Mouse (Mus musculus) brain, adult 2 months (tissue): ENCODE measurements around the gene Gadl1.
"Not testable (repeated sequence)": the region's sequence is repeated elsewhere in the genome, so short reads cannot be mapped to it uniquely, and the experiment has no call there.

ENCODE experiments used
- DNase-seq: peaks from one replicate; pipeline ENCODE4 v3.0.0; 2011; ENCODE audit warnings: low read depth, low spot score

Gadl1 gene

DNA sequence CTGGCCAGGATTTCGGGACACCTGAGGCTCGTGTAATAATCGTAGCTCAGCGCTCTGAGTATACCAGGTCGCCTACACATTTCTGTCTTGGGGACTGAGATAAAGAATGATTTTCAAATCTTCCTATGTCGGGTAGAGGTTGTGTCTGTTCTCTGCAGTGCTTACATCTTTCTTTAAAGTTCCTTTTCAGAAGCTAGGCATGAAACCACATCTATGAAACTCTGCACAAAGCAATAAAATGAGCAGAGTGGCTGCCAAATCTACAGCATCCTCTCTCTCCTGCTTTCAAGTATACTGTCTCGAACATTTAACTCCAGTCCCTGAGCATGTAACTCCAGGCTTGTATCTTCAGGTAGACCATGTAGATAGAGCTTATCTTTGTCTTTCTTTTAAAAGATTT lies 109.3 kb downstream of the Gadl1 start:
- no peak for DNase-seq

DNA sequence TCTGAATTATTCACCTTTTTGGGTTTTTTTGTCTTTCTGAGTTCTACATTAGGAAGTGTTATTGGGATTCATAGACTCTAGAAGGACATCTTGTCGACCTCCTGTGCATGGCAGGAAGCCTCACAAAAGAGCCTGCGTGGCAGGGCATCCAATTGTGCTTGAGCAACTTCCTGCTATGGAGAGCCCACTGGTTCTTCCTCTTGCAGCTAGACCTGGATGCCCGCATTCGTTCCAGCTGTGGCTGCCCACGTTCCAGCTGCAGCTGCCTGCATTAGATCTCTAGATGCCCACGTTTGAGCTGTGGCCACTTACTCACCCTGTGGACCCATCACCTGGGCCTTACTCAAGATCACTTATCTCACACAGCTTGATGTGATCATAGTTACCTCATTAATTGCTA lies 116.1 kb downstream of the Gadl1 start:
- no peak for DNase-seq

DNA sequence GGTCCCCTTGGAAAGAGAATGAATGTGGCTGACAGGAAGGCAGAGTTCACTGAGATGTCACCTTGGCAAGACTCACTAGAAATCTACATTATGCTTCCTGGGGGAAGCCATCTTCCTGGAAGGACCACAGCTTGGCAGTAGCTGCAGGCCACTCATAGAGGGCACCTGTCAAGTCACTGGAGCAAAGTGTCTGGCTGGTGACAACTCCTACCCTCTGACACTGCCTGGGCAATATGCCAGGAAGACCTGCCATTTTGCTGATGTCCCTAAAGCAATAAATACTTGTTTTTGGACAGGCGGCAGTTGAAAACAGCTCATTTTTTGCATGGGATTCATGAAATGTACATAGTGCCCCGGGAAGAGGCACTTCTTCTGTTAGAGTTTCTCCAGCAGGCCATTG lies 119.8 kb downstream of the Gadl1 start:
- no peak for DNase-seq

DNA sequence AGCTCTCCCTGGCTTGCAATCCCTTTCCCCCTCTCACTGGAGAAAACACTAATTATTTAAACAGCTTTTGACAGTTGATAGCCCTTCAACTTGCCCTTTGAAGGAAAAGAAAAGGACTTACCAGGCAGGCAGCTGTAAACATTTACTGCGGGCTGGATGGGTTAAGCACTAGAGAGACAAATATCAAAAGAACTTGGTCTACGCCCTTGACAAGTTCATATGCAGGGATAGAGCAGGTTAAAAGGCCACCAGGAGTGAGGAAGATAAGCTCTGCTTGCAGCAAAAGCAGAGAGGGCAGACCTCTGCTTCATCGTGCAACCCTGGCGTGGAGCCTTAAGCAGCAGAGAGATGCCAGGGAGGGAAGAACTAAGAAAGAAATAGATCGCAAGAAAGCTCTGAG lies 123.5 kb downstream of the Gadl1 start:
- DNase-seq, result no peak

DNA sequence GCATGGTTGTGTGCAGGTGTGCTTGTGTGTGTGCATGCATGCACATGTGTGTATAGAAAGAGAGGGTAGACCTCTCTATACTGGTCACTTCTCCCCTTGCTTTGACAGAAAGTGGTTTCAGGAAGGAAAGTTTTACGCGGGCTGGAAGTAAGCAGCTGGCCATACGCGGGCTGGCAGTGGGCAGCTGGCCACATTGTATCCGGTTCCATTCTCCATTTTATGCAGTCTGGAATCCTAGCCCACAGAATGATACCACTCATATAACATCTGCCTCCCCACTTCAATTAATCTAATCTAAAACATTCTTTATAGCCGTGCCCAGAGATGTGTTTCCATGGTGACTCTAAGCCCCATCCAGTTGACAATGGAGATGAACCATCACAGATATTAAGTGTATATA lies 129.0 kb downstream of the Gadl1 start:
- DNase-seq, result no peak

DNA sequence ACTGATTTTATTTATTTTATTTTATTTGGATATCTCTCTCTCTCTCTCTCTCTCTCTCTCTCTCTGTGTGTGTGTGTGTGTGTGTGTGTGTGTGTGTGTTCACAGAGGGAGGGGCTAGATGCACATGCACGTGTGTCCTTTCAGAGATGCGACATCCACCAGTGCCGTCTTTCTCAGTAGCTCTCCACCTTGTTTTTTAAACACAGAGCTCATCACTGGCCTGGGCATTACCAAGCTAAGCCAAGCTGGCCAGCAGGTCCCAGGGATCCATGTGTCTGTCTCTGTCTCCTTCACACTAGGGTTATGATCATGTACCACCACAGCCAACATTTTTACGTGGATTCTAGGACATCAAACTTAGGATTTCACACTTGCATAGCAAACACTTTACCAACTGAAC lies 130.7 kb downstream of the Gadl1 start:
- DNase-seq, result no peak

DNA sequence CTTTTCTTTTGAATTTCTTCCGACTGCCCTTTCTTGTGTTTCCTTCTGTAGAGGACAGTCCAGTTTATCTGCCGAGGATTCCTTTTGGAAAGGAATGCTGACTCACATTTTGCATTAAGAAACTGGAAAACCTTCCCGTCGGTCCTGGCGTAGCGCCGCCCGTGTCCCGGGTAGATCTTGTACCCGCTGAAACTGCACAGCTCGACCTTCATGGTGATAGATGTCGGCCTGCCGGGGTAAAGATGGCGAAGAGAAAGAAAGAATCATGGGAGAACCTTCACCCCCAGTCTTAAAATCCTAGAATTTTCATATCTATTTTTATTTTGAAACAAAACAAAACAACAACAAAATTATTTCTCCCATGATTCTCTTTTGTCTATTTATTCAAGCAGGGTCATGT lies 131.6 kb downstream of the Gadl1 start:
- DNase-seq, result not testable (repeated sequence)

DNA sequence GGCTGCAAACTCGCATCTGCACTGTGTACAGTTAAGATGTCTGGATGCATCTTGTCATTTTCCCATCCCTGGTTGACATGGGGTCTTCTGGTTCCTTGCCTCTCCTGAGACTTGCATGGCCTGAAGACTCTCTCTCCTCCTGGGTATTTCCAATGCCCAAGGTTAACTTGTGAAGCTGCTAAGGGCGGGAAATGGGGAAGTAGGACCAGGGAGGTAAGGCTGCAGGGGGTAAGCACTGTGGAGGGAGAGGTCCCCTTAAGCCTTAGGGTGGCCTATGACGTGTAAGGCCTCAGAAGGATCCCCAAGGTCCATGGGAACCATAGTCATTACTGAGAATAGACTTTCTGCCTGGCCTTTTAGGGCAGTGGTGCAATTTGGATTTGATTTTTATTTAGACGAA lies 132.1 kb downstream of the Gadl1 start:
- DNase-seq, result no peak

DNA sequence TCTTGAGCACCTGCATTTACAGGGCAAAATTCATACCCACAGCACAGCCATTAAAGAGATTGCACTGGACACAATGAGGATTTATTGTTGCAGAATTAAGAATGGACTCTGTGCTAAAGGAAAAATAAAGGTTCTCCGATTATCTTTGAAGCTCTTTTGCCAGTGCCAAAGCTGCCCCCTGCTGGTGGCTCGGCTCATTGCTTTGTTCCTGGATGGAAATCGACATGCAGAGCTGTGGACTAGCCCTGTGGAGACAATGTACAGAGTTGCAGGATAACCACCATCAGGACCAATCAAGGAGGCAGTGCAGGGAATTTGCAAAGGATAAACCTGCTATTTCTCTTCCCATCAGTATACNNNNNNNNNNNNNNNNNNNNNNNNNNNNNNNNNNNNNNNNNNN lies 132.5 kb downstream of the Gadl1 start:
- peak; percentile 88 for DNase-seq

DNA sequence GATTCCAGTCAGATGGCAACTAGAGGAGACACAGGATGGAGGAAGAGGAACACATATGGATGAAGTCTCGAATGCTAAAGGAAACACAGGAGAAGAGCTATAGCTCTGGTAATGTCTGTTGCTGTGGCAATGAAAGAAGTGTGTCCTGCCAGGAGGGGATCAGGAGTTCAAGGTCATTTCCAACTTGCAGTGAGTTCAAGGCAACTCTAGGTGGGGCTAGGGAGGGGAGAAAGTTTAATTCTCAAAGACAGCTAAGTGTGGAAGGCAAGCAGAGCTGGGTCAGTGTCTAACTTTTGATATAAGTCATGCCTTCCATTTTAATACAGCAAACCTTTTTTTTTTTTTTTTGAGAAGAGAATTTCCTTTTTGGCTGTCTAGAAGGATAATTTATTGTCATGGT lies 140.7 kb downstream of the Gadl1 start:
- DNase-seq, result no peak

DNA sequence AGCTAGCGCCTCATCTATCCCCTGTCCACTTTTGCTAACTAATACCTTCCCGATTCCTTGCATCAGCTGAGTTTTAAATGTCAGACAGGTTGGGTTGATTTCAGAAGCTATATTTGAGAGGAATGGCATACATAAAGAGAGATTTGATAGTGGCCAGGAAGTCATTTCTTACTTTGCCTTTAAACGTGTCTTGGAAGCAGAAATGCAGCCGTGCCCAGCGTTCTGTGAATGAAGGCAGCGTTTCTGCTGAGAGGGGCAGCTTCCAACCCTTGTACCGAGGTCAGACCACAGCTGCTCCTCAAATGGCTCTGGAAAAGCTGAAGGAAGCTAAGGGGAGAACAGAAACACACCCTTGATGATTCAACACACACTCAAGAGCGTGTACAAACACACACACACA lies 144.7 kb downstream of the Gadl1 start:
- no peak for DNase-seq

DNA sequence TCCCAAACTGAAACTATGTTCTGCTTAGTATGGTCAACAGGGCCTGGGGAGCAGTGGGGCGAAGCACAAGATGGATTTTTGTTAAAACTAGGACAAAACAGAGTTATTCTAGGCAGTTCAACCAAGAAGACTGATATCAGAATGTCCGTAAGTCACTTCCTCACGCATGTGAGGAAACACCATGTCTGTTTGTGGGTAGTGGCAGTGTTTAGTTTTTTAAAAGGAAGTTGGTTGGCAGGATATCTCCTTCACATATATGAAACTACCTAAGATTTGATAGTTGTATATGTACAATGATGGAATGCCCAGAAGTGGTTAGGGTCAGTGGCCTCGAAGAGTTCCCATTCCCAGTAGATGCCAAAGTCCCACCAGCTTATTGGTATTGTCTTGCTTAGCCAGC lies 149.2 kb downstream of the Gadl1 start:
- DNase-seq, result no peak

DNA sequence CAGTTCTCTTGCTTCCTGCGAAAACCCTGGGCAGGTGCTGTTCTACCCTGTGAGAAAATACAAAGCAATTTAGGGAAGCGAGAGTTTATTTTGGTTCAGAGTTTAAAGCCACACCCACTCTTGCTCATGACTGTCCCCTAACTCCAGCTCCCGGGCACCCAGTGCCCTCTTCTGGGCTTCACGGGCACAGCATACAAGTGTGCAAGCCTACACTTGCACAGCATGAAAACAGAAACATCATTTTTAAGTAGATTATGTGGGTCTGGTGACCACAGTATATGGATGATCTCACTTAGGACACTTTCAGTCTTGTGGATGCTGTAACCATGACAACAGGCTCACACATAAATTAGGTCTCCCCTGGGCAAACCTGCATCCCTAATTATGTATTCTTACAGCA lies 149.9 kb downstream of the Gadl1 start:
- DNase-seq, result peak; percentile 43

DNA sequence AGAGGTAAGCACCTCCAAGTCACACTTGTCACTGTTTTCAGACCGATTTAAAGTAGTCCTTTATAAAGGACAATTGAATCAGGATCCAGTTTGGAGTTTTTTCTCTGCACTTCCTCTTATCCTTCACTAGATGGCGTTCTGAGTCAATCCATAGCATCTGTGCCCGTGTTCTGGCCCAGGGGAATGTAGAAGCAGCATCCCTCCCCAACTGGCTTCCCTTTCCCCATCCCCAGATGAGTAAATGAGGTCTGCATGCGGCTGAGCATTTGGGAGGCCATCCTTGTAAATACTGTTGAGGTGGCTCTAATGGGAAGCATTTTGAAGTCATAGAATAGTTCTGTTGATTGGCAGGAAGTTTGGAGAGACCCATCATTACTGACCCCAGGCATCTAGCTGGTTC lies 151.4 kb downstream of the Gadl1 start:
- peak; percentile 37 for DNase-seq

DNA sequence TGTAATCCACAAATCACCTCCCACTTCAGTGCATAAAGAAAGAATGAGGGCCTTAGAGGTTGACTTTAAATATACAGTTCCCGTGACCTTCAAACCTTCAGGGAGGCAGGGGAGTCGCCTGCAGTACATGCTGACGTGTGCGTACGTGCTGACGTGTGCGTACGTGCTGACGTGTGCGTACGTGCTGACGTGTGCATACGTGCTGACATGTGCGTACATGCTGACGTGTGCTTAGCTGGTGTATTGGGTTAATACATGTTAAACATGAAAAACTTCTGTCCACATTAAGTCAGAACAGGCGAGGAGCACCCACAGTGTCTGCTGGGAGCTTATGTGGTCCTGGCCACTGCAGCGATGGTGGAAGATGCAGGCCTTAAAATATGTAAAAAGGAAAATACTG lies 155.5 kb downstream of the Gadl1 start:
- no peak for DNase-seq

DNA sequence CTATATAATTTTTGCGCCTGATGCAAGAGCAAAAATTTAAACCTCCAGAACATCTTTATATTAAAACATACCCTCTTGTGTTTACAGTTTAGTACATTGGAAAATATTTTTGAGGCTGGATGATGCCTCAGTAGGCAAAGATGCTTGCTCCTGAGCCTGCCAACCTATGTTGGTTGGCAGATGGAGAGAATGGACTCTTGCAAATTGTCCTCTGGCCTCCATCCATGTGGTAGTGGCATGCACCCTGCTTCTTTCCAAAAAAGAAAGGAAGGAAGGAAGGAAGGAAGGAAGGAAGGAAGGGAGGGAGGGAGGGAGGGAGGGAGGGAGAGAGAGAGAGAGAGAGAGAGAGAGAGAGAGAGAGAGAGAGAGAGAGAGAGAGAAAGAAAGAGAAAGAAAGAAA lies 162.3 kb downstream of the Gadl1 start:
- not testable (repeated sequence) for DNase-seq

DNA sequence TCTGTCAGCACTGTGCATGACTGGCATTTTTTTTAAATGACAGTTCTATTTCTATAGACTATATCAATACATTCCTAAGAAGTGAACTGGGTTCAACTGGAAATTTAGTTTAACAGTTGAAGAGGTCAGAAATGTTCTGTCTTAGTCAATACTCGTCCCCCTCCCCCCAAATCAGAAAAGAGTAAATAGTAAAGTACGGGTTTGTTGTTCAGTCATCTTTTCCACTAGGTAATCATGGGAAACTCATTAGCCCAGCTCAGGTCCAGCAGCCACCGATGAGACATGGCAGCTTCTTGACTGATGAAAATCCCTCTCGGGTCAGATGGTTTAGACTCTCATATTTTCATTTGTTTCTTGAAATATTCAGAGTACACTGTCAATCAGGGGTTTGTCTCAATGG lies 166.9 kb downstream of the Gadl1 start:
- DNase-seq, result no peak

DNA sequence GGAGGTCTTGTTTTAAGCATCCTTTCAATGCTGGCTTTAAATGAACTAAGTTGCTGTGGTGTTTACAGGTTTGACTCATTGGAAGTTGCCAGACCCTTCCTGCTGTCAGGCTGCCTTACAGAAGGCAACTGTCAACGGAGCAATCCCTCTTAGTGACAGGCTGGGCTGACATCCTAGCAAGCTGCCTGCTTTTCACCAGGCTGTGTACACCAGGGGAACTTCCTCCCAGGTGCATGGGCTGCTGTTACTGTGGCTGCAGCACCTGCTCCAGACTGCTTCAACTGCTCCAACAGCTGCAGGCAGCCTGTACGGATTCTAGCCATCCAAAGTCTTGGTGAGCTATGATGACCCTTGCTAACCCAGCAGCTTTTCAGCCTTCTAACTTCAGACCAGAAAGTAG lies 167.7 kb downstream of the Gadl1 start:
- no peak for DNase-seq

DNA sequence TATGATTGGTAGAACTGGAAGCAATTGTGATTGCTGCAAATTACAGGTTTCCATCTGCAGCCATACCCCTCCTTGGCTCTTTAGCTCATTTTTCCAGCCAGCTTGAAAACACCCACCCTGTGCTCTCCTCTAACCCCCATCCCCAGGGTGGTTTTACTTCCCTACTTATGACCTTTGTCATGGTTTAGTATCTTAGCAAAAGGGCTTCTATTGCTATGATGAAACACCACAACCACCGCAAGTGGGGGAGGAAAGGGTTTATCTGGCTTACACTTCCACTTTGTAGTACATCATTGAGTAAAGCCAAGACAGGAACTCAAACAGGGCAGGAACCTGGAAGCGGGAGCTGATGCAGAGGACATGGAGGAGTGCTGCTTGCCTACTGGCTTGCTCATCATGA lies 168.2 kb downstream of the Gadl1 start:
- no peak for DNase-seq

DNA sequence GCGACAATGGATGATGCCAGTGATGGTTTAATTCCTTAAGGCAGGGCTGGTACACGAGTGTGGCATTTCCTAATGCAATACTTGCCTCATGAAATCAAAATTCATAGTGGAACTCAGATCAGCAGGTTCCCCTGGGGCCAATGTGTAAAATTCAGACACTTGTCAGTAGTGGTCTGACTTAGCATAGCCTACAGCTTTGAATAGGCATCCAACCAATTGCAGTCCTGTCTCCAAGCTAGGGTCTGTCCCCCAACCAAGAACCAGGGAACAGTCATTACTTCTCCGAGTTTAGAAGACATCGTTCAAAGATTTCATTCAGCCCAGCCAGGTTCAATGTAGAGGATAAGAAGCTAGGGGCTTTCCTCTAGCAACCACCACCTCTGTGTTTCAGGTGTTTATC lies 172.5 kb downstream of the Gadl1 start:
- DNase-seq, result no peak

DNA sequence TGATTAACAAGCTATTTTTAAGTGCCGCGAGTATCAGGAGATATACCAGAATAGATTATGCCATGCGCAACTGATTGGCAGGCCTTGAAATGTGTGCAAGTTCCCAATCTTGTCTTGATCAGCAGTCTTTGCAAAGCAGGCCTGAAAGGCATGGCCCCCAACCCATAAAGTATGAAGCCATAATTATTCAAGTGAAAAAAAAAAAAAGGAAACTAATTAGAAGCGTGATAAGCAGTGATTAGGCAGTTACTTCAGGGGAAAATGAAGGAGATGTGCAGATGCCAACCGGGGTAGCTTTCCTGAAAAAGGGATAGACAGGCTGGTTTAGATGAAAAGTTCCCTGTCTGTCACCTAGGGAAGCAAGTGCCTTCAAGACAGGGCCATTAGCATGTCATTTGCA lies 174.0 kb downstream of the Gadl1 start:
- peak; percentile 15 for DNase-seq

DNA sequence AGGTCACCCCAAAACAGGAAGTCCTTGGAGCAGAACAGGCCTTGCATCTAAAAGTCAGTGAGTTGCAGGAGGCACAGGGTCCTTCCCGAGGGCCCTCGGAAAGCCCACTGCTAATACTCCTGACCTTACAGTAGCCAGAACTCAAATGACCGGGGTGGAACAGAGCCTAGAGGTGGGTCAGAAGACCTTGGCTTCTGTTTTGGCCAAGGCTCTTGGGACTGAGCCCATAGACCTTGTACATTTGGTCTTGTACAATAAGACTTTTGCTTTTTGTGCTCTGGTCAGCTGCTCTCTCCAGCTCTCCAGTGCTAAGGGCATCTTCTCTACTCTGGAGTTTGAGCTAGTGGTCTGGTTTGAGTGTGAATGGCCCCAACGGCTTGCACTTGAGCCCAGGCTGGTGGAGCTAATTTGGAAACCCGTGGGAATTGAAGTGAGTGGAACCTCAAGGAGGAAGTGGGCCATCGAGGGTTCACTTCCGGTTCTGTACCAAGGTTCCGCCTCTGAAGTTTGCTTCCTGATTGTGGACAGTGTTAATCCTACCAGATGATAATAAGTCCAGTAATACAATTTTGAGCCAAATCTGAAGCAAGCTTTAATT lies 174.6 kb downstream of the Gadl1 start:
- DNase-seq, result peak; percentile 23

DNA sequence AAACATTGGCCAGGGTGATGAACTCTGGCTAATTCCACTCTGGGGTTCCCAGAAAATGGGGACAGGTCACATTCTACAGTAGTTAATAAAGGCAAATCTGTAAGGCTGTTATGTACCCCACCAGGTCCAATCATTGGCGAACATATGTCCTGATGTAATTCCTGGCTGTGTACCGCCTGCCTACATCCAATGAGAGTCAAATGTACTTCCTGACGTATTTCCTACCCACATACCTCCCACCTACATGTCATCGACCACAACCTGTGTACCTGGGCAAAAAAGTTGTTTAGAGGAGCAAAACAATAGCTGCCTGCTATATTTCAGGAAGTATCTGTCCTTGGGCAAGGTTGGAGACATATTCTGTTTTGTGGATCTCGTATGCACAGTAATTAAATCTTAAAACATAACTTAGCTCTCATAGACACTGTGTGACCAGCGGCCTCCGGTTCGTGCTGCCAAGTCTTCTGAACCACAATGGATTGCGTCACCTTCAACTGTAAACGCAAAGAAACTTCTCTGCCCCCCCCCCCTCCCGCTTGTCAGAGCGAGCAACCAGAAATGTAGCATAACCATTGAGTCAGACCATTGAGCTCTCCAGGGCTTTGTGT lies 175.2 kb downstream of the Gadl1 start:
- no peak for DNase-seq

DNA sequence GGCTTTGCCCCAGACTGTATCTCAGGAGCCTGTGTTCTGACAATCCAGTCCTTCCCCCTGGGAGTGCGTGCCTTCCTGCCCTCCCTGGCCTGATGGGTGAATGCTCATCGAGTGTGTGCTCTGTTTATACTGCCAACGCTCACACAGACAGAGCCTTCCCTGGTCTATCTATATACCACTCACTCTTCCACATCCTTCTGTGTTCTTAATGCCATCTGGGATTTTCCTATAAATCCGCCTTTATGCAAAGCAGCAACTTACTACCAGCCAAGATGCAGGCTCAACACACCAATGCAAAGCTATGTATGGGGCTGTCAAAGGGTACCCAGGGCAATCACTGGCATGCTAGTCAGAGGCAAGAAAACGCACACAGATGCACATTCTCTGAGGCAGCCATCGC lies 176.7 kb downstream of the Gadl1 start:
- DNase-seq, result peak; percentile 48
